Mouse (Mus musculus) bone marrow, adult 2 months (tissue): Measurements from ENCODE around the gene Zc3h13. TPM values are rescaled to one million over a fixed set of nuclear protein-coding genes. Genes with fewer than 3 reads are reported as not detected.

ENCODE experiments used
- H3K27ac ChIP-seq: fragments of 200-500 bp; 2 replicates; pipeline ENCODE4 v1.5.1; 2012; ENCODE audit warnings: low read depth, mild to moderate bottlenecking, control low read depth, inconsistent platforms, low read length; ENCODE audit not compliant: control insufficient read depth, poor library complexity, insufficient read depth
- H3K4me1 ChIP-seq: fragments of 200-500 bp; 2 replicates; pipeline ENCODE4 v1.6.1; 2011; ENCODE audit warnings: low read length; ENCODE audit not compliant: control insufficient read depth, insufficient read depth
- H3K4me3 ChIP-seq: fragments of 200-500 bp; replicated peaks from 2 replicates; pipeline ENCODE3; 2011; ENCODE audit warnings: mild to moderate bottlenecking, low read depth, low read length, control low read depth; ENCODE audit not compliant: control insufficient read depth
- CTCF ChIP-seq: fragments of 200-500 bp; IDR thresholded peaks from 2 replicates; pipeline ENCODE4 v1.5.1; 2011; ENCODE audit warnings: low read length, control low read depth; ENCODE audit not compliant: control insufficient read depth, insufficient read depth
- POLR2A ChIP-seq: fragments of 200-500 bp; IDR thresholded peaks from 2 replicates; pipeline ENCODE4 v1.6.1; 2011; ENCODE audit warnings: low read depth, mild to moderate bottlenecking, control low read depth, low read length, borderline replicate concordance; ENCODE audit not compliant: control insufficient read depth
- WGBS: fragments of 180-500 bp; shearing (Covaris S2); methylation state at CpG from one replicate; pipeline ENCODE4 v1.1.7; 2018; 5-methylcytosine and 5-hydroxymethylcytosine counted together
- polyA plus RNA-seq: library from polyadenylated mRNA; stranded (reverse); fragments of >200 nt; gene quantifications from 2 replicates; pipeline ENCODE4 v1.2.4, GENCODE M21; 2011; ENCODE audit warnings: low replicate concordance; ENCODE audit not compliant: missing spikeins, insufficient read depth, insufficient read length

Gene Zc3h13
- polyA plus RNA-seq, 1 experiment = 19.1 TPM

DNA sequence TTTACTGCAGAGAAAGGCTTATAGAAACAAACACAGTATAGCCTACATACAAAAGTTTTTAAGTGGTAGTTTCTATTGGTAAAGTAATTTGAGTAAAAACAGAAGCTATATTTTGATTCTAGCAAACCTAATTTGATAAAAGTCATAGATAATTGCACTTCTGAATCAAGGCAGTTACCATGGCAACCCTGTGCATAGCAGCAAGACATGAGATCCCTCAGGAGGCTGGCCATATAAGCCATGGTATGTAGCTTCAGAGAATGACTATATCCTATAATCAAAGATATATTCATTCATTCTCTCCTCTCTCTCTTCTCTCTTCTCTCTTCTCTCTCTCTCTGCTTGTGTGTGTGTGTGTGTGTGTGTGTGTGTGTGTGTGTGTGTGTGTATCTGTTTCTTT, 23.7 kb downstream of the Zc3h13 start:
- TF ChIP-seq POLR2A (no peak), CTCF (no peak)
- Histone ChIP-seq H3K27ac (no peak overlapping the region), H3K4me1 (no peaks in the 10 kb centered on the region), H3K4me3 (no peak overlapping the region)

DNA sequence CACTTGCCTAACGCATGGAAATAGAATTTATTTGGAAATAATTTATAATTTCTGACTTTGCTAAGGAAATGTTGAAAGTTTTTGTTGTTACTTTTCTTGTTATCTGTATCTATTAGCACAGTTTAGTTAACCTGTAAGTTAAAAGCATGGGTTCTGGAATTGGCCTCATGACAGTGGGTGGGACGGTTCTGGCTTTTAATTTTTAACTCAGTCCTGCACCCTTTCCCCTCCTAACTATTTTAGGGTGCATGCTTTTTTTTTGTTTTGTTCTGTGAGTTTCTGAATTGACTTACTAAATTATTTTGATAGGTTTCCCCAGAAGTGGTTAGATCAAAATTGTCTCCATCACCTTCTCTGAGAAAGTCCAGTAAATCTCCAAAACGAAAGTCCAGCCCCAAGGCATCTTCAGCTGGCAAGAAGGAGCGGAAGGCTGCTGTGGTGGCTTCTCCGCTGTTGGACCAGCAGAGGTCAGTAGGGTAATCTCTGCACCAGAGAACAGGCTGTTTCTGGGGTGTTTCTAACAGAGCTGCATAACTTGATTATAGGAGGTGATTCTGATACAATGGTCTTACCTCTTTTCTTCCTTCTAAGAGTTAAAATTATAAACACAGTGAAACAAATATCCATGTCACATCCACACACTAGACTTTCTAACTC, 25.3 kb downstream of the Zc3h13 start:
- WGBS = 87% methylated on average over 5 of the region's 5 CpGs
- H3K4me1 ChIP-seq = no peaks in the 10 kb centered on the region
- TF ChIP-seq CTCF (no peak), POLR2A (no peak)
- H3K27ac ChIP-seq = no peak overlapping the region
- H3K4me3 ChIP-seq = no peak overlapping the region

DNA sequence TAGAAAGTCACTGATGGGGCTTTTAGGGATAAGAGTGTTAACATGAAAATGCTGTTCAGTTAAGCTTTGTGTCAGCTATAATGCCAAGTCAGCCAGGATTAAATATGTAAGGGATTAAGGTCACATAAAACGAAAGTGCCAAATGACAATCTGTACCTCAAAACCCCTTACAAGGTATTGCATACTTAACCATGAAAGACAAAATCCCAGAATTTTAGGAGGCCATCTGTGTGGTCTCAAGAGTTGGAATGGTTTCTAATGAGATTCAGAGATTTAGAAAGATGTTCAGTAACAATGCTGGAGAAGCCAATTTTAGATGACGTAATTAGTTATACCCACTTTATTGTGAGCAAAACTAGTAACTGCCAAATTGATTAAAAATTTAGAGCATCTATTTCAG, 30.3 kb downstream of the Zc3h13 start:
- no peaks in the 10 kb centered on the region; the same call in 1 of the 2 replicates for H3K4me1 ChIP-seq
- H3K4me3 ChIP-seq = no peak overlapping the region
- 90% methylated on average over 2 of the region's 2 CpGs for WGBS
- no peak overlapping the region for H3K27ac ChIP-seq
- no peak for TF ChIP-seq CTCF
- no peak for TF ChIP-seq POLR2A

DNA sequence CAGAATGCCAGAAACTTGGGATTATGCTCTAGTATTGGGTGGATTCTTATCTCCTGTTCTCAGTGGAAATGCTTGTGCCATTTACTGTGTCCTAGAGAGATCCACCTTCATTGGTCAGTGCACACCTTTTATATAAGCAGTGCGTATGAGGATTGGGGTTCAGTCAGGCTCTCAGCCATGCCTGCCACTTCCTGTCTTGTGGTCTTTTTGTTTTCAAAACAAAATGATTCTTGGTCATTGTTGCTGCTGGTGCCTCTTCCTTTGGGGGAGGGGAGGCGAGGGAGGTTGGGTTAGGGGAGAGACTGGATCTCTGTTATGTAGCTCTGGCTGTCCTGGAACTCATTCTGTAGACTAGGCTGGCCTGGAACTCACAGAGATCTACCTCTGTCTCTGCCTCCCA, 34.6 kb downstream of the Zc3h13 start:
- Histone ChIP-seq H3K4me3 (no peak overlapping the region), H3K4me1 (no peaks in the 10 kb centered on the region; the same call in 1 of the 2 replicates), H3K27ac (no peak overlapping the region)
- 29% methylated on average over 2 of the region's 2 CpGs for WGBS
- TF ChIP-seq CTCF = no peak
- no peak for TF ChIP-seq POLR2A

DNA sequence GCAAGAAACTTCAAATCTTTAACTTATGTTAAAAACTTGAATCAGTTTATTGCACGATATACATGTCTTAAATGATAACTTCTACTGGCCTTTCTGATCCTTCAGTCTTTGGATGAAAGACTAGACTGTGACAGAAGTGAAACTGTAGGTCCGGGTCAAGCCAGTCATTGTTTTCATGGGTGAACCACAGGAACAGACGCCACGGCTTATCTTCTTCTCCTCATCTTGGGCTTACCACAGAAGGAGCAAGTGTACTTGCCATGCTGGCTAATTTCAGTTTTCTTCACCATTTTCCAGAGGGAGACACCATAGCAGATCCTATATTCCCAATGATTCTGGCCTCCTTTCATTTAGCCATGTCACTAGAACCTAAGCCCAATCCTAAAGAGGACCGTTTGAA, 36.1 kb downstream of the Zc3h13 start:
- H3K27ac ChIP-seq = no peak overlapping the region
- TF ChIP-seq CTCF = no peak
- no peak for TF ChIP-seq POLR2A
- WGBS = 36% methylated on average over 5 of the region's 5 CpGs

DNA sequence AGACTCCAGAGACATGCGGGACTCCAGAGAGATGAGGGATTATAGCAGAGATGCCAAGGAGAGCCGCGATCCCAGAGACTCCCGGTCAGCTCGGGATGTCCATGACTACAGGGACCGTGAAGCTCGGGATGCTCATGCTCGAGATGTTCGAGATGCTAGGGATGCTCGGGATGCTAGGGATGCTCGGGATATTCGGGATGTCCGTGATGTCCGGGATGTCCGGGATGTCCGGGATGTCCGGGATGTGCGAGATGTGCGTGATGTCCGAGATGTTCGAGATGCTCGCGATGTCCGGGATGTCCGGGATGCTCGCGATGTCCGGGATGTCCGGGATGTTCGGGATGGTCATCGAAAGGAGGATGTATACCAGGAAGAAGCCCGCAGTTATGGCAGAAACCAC, 39.2 kb downstream of the Zc3h13 start:
- TF ChIP-seq CTCF (no peak), POLR2A (no peak)
- no peaks in the 10 kb centered on the region; the same call in 1 of the 2 replicates for H3K4me1 ChIP-seq
- WGBS = 94% methylated on average over 32 of the region's 32 CpGs

More for the DNA sequence above, 36.1 kb downstream of the Zc3h13 start:
- no peaks in the 10 kb centered on the region; the same call in 1 of the 2 replicates for H3K4me1 ChIP-seq
- H3K4me3 ChIP-seq = no peak overlapping the region

DNA sequence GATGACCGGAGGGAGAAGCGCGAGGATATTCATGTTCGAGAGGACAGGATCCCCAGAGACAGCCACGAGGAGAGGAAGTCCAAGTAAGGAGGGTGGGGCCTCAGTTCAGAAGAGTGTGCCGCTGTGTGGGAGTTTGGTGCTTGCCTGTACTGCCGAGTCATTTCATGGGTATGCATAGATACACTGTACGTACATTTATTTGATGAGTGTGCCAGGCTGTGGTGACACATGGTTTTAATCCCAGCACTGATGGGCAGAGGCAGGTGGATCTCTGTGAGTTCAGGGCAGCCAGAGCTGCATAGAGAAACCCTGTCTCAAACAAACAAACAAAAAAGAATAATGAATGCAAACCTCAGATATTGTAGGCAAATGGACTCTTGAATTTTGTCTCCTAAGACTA, 43.9 kb downstream of the Zc3h13 start:
- H3K4me1 ChIP-seq = no peaks in the 10 kb centered on the region
- no peak overlapping the region for H3K4me3 ChIP-seq
- H3K27ac ChIP-seq = no peak overlapping the region
- no peak for TF ChIP-seq CTCF
- WGBS = 59% methylated on average over 8 of the region's 8 CpGs

More for the DNA sequence above, 39.2 kb downstream of the Zc3h13 start:
- Histone ChIP-seq H3K27ac (no peak overlapping the region), H3K4me3 (no peak overlapping the region)

DNA sequence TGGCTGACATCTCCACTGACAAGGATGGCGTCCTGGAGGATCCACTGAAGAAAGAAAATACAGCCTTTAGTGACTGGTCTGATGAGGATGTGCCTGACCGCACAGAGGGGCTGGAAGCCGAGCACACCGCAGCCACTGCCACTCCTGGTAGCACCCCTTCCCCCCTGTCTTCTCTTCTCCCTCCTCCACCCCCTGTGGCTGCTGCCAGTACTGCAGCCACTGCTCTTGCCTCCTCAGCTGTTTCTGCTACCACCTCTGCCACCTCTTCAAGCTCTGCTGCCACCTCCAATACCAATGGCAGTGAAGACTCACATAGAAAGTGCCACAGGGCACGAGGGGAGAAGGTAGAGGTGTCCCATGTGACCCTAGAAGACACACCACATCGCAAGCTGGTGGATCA, 46.4 kb downstream of the Zc3h13 start:
- WGBS = 87% methylated on average over 6 of the region's 6 CpGs
- Histone ChIP-seq H3K4me3 (no peak overlapping the region), H3K27ac (no peak overlapping the region), H3K4me1 (no peaks in the 10 kb centered on the region)
- 0 out of 2 replicates have a peak, but pooled peaks have one; percentile 17 for TF ChIP-seq CTCF
- no peak for TF ChIP-seq POLR2A

DNA sequence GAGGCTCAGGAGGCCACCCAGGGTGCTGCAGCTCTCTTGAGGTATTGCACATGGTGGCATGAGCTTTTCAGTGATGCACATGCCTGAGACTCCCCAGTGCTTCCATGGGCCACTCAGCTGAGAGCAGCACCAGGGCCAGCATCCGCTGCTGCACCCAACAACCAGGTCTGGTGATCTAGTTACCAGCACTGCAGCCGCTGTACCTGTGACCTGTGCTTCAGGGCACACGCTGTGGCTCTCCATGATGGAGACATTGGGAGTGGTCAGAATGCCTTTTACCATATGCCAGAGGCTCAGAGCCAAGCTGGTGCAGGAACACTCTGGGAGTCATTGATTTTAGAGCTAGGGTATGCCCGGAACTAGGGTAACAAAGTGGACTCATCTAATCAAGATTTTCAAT, 50.1 kb downstream of the Zc3h13 start:
- no peak for TF ChIP-seq CTCF
- no peak for TF ChIP-seq POLR2A
- Histone ChIP-seq H3K4me1 (no peaks in the 10 kb centered on the region), H3K27ac (no peak overlapping the region), H3K4me3 (no peak overlapping the region)
- WGBS = 89% methylated on average over 4 of the region's 4 CpGs
